Mouse (Mus musculus) ovary, postnatal 10 days (tissue): ENCODE measurements at regions not wholly inside any gene's neighbourhood (a gene's known extent, or its start where the extent isn't known, plus 50 kb on each side); places are given as distances from the start of the nearest gene placed in this dataset.
"Not testable (repeated sequence)": the region's sequence is repeated elsewhere in the genome, so short reads cannot be mapped to it uniquely, and the experiment has no call there.

Source experiments
- DNase-seq: peaks from one replicate; pipeline ENCODE4 v3.0.0; 2022; ENCODE audit warnings: low spot score

- no peak for DNase-seq
Observed at GRCm38 (mm10) chr10:14333344-14333743, 212.1 kb downstream of the Adgrg6 start.

GRCm38 (mm10) chr10:14332688-14333117 lies 212.8 kb downstream of the Adgrg6 start:
- no peak for DNase-seq

GRCm38 (mm10) chr10:14328846-14329245 lies 216.6 kb downstream of the Adgrg6 start:
- no peak for DNase-seq

- no peak for DNase-seq
Observed at GRCm38 (mm10) chr10:14326229-14326628, 219.2 kb downstream of the Adgrg6 start.

GRCm38 (mm10) chr10:14321503-14321902 lies 224.0 kb downstream of the Adgrg6 start:
- peak; percentile 62 for DNase-seq

- no peak for DNase-seq
Observed at GRCm38 (mm10) chr10:14315232-14315631, 230.2 kb downstream of the Adgrg6 start.

GRCm38 (mm10) chr10:14314607-14315006 lies 230.9 kb downstream of the Adgrg6 start:
- no peak for DNase-seq

GRCm38 (mm10) chr10:14314004-14314581 lies 231.4 kb downstream of the Adgrg6 start:
- DNase-seq = no peak

GRCm38 (mm10) chr10:14312959-14313358 lies 232.5 kb downstream of the Adgrg6 start:
- DNase-seq = no peak

- DNase-seq = no peak
Observed at GRCm38 (mm10) chr10:14311962-14312361, 233.5 kb downstream of the Adgrg6 start.

GRCm38 (mm10) chr10:14306811-14307210 lies 238.6 kb downstream of the Adgrg6 start:
- no peak for DNase-seq

- DNase-seq = no peak
Observed at GRCm38 (mm10) chr10:14303476-14303875, 242.0 kb downstream of the Adgrg6 start.

- DNase-seq = no peak
Observed at GRCm38 (mm10) chr10:14296147-14296546, 249.3 kb downstream of the Adgrg6 start.

GRCm38 (mm10) chr10:14292701-14293100 lies 252.8 kb downstream of the Adgrg6 start:
- DNase-seq = not testable (repeated sequence)

GRCm38 (mm10) chr10:14287551-14287950 lies 257.9 kb downstream of the Adgrg6 start:
- no peak for DNase-seq

- no peak for DNase-seq
Observed at GRCm38 (mm10) chr10:14276631-14277030, 268.8 kb downstream of the Adgrg6 start.

GRCm38 (mm10) chr10:14275477-14275876 lies 270.0 kb downstream of the Adgrg6 start:
- no peak for DNase-seq

GRCm38 (mm10) chr10:14270008-14270407 lies 275.5 kb downstream of the Adgrg6 start:
- DNase-seq = no peak

- DNase-seq = no peak
Observed at GRCm38 (mm10) chr10:14267641-14268040, 277.8 kb downstream of the Adgrg6 start.

- no peak for DNase-seq
Observed at GRCm38 (mm10) chr10:14239670-14240069, 273.8 kb downstream of the Hivep2 start.

- DNase-seq = no peak
Observed at GRCm38 (mm10) chr10:14234896-14235604, 269.2 kb downstream of the Hivep2 start.

- no peak for DNase-seq
Observed at GRCm38 (mm10) chr10:14234005-14234602, 268.2 kb downstream of the Hivep2 start.

- no peak for DNase-seq
Observed at GRCm38 (mm10) chr10:14233335-14233734, 267.5 kb downstream of the Hivep2 start.
